Mouse (Mus musculus): Measurements from ENCODE around the gene Olfm1. TPM values are rescaled to one million over a fixed set of nuclear protein-coding genes. Genes with fewer than 3 reads are reported as not detected.

The Olfm1 gene
- total and polyA plus RNA-seq, 2 experiments from 2014 or later = 426 to 486 TPM

GRCm38 (mm10) chr2:28194962-28195617 is 2.3 kb downstream of the Olfm1 start:
- WGBS = 58% methylated on average over 6 of the region's 6 CpGs
- no peaks in the 10 kb centered on the region for H3K27me3 ChIP-seq (ENCODE audit: insufficient read depth, low read length)
- H3K9me3 ChIP-seq (ENCODE audit: low read length) = no peaks in the 10 kb centered on the region
- H3K4me1 ChIP-seq (ENCODE audit: insufficient read depth, low read length) = peaks cover 16% of the 10 kb centered on the region
- TF ChIP-seq CTCF (IDR thresholded peaks at IDR 0.05) = no peak
- 0 out of 2 replicates have a peak overlapping the region, but pooled peaks have one; percentile 19 for H3K9ac ChIP-seq (replicated peaks; ENCODE audit: low read length, poor library complexity, severe bottlenecking)
- DNase-seq (ENCODE audit: low spot score) (no peak), ATAC-seq (ENCODE audit: low FRiP score) (no peak)
- 0 out of 2 replicates have a peak, but pooled peaks cover 2% of the 10 kb centered on the region for H3K36me3 ChIP-seq (ENCODE audit: insufficient read depth, low read length)
- H3K27ac ChIP-seq (ENCODE audit: low read depth, low read length) = no peak overlapping the region
- peak overlapping the region; percentile 83 for H3K4me2 ChIP-seq (ENCODE audit: low read depth, low read length, poor library complexity, severe bottlenecking)
- H3K4me3 ChIP-seq (ENCODE audit: low read depth, low read length) = peak overlapping the region; percentile 77

DNA sequence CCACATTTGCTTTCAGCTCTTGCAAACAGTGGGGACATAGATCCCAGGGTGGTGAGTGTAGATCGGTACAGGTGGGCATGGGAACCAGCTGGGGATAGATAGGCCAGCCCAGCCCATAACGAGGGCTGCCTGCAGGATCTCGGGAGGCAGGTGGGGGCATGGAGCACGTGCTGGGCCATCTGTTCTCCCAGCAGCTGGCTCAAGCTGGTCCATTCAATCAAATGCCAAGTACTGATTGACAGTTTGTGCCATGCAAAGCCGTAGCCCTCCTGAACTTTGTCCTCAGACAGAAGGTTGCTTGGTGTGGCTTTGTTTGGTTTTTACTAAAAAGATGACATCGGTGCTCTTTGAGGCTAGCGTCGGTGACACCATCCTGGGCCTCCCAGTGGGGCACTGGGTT is 2.9 kb downstream of the Olfm1 start:
- WGBS = 41% methylated on average over 8 of the region's 8 CpGs
- 0 out of 2 replicates have a peak overlapping the region, but pooled peaks have one; percentile 24 for H3K9ac ChIP-seq (replicated peaks; ENCODE audit: low read length, poor library complexity, severe bottlenecking)
- H3K4me3 ChIP-seq (ENCODE audit: low read depth, low read length) = peak overlapping the region; percentile 77; the same call in 1 of the 2 replicates

GRCm38 (mm10) chr2:28201441-28201841 is 8.6 kb downstream of the Olfm1 start:
- no peak for TF ChIP-seq CTCF (IDR thresholded peaks at IDR 0.05)
- H3K9me3 ChIP-seq (ENCODE audit: low read length) = no peaks in the 10 kb centered on the region
- WGBS = 82% methylated on average over 3 of the region's 3 CpGs
- DNase-seq (ENCODE audit: low spot score) (no peak), ATAC-seq (ENCODE audit: low FRiP score) (no peak)
- H3K4me3 ChIP-seq (ENCODE audit: low read depth, low read length) = no peak overlapping the region
- no peak overlapping the region for H3K9ac ChIP-seq (replicated peaks; ENCODE audit: low read length, poor library complexity, severe bottlenecking)
- H3K27ac ChIP-seq (ENCODE audit: low read depth, low read length) = no peak overlapping the region
- 0 out of 2 replicates have a peak, but pooled peaks cover 2% of the 10 kb centered on the region for H3K36me3 ChIP-seq (ENCODE audit: insufficient read depth, low read length)
- no peak overlapping the region for H3K4me2 ChIP-seq (ENCODE audit: low read depth, low read length, poor library complexity, severe bottlenecking)
- peaks cover 4% of the 10 kb centered on the region for H3K4me1 ChIP-seq (ENCODE audit: insufficient read depth, low read length)
- H3K27me3 ChIP-seq (ENCODE audit: insufficient read depth, low read length) = no peaks in the 10 kb centered on the region

More for the DNA sequence above, 2.9 kb downstream of the Olfm1 start:
- Histone ChIP-seq H3K9me3 (ENCODE audit: low read length) (no peaks in the 10 kb centered on the region), H3K27me3 (ENCODE audit: insufficient read depth, low read length) (no peaks in the 10 kb centered on the region), H3K4me2 (ENCODE audit: low read depth, low read length, poor library complexity, severe bottlenecking) (peak overlapping the region; percentile 83), H3K27ac (ENCODE audit: low read depth, low read length) (no peak overlapping the region), H3K36me3 (ENCODE audit: insufficient read depth, low read length) (0 out of 2 replicates have a peak, but pooled peaks cover 2% of the 10 kb centered on the region), H3K4me1 (ENCODE audit: insufficient read depth, low read length) (peaks cover 16% of the 10 kb centered on the region)
- no peak for DNase-seq (ENCODE audit: low spot score)
- no peak for ATAC-seq (ENCODE audit: low FRiP score)
- no peak for TF ChIP-seq CTCF (IDR thresholded peaks at IDR 0.05)

- WGBS = 4% methylated on average over 9 of the region's 9 CpGs
- peaks cover 5% of the 10 kb centered on the region; the same call in 1 of the 2 replicates for H3K4me1 ChIP-seq (ENCODE audit: insufficient read depth, low read length)
- no peak overlapping the region for H3K9ac ChIP-seq (replicated peaks; ENCODE audit: low read length, poor library complexity, severe bottlenecking)
- no peaks in the 10 kb centered on the region for H3K9me3 ChIP-seq (ENCODE audit: low read length)
- DNase-seq (ENCODE audit: low spot score) (peak; percentile 95), ATAC-seq (ENCODE audit: low FRiP score) (peak; percentile 25; the same call in 1 of the 2 replicates)
- H3K4me3 ChIP-seq (ENCODE audit: low read depth, low read length) = no peak overlapping the region
- H3K4me2 ChIP-seq (ENCODE audit: low read depth, low read length, poor library complexity, severe bottlenecking) = peak overlapping the region; percentile 97; the same call in 1 of the 2 replicates
- H3K36me3 ChIP-seq (ENCODE audit: insufficient read depth, low read length) = peaks cover 4% of the 10 kb centered on the region; the same call in 1 of the 2 replicates
- no peaks in the 10 kb centered on the region for H3K27me3 ChIP-seq (ENCODE audit: insufficient read depth, low read length)
- H3K27ac ChIP-seq (ENCODE audit: low read depth, low read length) = peak overlapping the region; percentile 51; the same call in 1 of the 2 replicates
- peak; percentile 97 for TF ChIP-seq CTCF (IDR thresholded peaks at IDR 0.05)
These were observed 11.4 kb downstream of the Olfm1 start for GRCm38 (mm10) chr2:28204167-28204566.

GRCm38 (mm10) chr2:28204677-28205466 is 12.1 kb downstream of the Olfm1 start:
- no peak overlapping the region for H3K9ac ChIP-seq (replicated peaks; ENCODE audit: low read length, poor library complexity, severe bottlenecking)
- no peak for ATAC-seq (ENCODE audit: low FRiP score)
- no peaks in the 10 kb centered on the region for H3K9me3 ChIP-seq (ENCODE audit: low read length)
- H3K4me3 ChIP-seq (ENCODE audit: low read depth, low read length) = peak overlapping the region; percentile 72
- peaks cover 4% of the 10 kb centered on the region; the same call in 1 of the 2 replicates for H3K36me3 ChIP-seq (ENCODE audit: insufficient read depth, low read length)
- H3K27me3 ChIP-seq (ENCODE audit: insufficient read depth, low read length) = no peaks in the 10 kb centered on the region
- peak overlapping the region; percentile 51; the same call in 1 of the 2 replicates for H3K27ac ChIP-seq (ENCODE audit: low read depth, low read length)
- no peak for DNase-seq (ENCODE audit: low spot score)
- no peak for TF ChIP-seq CTCF (IDR thresholded peaks at IDR 0.05)
- H3K4me2 ChIP-seq (ENCODE audit: low read depth, low read length, poor library complexity, severe bottlenecking) = peak overlapping the region; percentile 97
- peaks cover 5% of the 10 kb centered on the region; the same call in 1 of the 2 replicates for H3K4me1 ChIP-seq (ENCODE audit: insufficient read depth, low read length)
- 12% methylated on average over 19 of the region's 19 CpGs for WGBS

Data from midbrain, postnatal 0 days (tissue).